Mouse (Mus musculus) WW6 (cell line): ENCODE data around the gene Slc46a3.
"Not testable (repeated sequence)": the region's sequence is repeated elsewhere in the genome, so short reads cannot be mapped to it uniquely, and the experiment has no call there.

Experiments
- DNase-seq: peaks from one replicate; pipeline ENCODE4 v3.0.0-alpha.2; 2013; ENCODE audit warnings: low read depth, low spot score

The Slc46a3 gene

DNA sequence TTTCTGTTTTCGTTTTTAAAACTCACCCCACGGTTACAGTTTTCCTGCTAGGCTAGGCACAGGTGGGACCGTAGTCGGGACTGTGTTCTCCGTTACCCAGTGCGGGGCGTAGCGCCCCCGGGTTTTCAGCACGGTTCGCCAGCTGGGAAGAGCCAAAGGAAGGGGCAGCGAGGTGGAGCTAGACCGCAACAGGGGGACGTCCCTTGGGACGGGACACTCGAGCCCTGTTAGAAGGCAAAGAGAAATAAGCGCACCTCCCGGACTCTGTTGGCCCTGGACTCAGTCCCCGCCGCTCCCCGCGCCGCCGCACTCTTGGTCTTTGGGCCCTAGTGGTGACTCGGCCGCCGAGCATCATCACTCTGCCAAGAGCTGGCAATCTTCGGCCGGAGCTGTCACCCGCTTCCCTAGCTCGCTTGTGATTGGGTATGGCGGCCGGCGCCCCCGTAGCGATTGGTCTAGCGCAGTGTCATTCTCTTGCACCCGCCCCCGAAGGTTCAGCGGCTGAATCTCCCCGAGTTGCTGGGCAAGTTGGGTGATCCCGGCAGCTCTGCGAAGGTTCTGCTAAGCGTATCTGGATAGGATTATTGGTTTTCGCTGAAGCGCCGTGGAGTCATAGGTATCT, at the start of gene Slc46a3:
Gene Slc46a3, minus strand, starts transcription at position 361 of the 622 bp plus-strand sequence.
- DNase-seq = peak; percentile 74

DNA sequence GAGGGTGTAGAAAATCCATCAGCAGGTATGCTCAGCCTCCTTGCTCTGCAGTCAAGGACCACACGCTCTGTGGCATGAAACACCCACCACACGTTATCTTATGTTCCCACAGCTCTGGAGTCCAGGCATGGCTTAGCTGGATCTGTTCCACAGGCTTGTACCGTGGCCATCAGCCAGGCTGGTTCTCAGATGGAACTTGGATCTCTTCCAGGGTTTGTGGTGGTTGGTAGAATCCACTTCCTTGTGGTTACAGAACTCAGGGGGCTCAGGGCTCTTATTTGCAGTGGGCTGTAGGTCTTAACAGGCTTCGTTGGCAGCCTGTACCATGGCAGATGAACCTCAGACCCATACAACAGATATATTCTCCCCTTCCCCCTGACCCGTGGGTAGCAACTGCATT, 44.6 kb upstream of the Slc46a3 start:
- no peak for DNase-seq

DNA sequence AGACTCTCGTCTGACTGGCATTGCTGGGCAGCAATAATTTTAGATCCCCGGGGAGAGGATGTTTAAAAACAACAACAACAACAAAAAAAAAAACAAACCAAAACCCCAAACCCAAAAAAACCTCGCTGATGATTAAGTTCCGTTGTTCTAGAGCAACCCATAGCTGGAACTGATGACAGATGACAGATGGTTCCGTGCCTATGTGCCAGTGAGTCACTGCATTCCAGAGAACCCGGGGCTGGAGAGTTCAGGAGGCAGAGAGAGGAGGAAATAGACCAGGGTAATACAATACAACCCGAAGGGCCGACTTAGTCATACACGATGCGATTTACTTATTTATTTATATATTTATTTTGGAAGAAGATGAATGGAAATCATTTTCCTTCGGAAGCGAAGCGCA, 40.5 kb upstream of the Slc46a3 start:
- DNase-seq = no peak

DNA sequence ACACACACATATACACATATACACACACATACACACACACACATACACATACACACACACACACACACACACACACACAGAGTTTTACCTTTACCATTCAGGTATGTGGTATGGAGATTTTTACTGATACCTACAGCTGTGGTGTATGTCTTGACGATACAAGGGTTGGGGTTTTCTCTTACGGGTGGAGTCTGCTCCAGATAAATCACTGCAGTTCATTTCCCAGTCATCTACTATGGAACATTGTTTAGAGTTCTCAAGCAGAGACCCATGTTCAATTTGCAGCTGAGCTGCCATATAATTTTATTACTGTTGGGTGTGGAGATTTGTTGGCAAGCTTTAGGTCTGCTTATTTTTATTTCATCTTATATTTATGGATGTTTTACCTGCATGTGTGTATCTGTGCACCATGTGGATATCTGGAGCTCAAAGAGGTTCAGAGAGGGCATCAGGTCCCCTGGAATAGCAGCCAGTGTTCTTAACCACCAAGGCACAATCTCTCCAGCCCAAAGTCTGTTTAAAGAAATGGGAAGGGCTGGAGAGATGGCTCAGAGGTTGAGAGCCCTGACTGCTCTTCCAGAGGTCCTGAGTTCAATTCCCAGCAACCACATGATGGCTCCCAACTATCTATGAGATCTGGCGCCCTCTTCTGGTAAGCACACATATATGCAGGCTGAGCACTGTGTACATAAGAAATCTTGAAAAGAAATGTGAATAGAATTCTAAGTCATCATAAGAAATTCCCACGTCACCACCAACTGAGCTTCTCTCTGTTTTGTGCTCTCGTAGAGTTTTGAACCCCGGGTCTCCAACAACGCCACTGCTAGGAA, 34.3 kb upstream of the Slc46a3 start:
- DNase-seq = no peak

DNA sequence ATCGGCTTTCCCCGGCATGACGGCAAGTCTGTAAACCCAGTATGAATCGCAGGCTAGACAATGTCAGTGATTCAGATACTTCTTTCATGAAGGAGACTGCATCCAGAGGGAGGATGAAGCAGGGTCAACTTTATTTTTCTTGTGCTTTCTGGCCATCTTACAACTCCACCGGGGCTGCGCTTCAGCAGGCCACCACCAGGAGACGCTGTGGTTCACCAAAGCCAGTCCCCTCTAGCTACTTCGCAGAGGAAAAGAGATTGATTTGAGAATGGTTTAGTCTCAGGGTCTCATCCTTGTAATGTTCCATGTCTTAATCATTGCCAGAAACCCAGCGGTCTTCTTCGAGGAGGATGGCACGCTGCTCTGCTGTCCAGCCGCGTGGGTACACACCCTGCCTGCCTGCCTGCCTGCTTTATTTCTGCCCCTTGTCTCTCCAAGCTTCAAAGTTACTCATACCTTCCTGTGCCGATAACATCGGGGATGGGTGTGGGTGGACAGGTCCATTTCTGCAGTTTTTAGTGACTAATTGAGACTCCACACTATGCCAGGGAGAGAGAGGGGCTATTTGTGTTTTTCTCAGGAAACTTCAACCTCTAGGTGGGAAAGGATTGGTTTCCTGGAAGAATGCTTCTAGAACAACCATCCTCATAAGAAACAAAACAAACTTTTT, 31.5 kb upstream of the Slc46a3 start:
- no peak for DNase-seq

DNA sequence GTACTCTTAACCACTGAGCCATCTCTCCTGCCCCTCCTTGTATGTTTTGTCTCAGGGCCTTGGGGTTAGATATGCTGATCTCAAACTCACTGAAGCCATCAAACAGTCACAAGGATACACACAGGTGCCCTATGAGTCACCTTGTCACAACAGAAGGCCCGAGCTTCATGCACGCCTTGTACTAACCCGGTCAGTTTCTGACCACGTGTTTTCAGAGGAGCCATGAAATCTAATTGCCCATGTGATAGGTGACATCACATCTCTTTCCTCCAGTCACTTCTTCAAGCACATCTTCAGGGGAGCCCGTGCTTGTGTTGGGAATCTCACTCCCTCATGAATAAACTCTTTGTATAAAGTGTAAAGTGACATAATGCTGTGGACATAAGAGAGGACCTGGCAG, 30.0 kb upstream of the Slc46a3 start:
- no peak for DNase-seq

DNA sequence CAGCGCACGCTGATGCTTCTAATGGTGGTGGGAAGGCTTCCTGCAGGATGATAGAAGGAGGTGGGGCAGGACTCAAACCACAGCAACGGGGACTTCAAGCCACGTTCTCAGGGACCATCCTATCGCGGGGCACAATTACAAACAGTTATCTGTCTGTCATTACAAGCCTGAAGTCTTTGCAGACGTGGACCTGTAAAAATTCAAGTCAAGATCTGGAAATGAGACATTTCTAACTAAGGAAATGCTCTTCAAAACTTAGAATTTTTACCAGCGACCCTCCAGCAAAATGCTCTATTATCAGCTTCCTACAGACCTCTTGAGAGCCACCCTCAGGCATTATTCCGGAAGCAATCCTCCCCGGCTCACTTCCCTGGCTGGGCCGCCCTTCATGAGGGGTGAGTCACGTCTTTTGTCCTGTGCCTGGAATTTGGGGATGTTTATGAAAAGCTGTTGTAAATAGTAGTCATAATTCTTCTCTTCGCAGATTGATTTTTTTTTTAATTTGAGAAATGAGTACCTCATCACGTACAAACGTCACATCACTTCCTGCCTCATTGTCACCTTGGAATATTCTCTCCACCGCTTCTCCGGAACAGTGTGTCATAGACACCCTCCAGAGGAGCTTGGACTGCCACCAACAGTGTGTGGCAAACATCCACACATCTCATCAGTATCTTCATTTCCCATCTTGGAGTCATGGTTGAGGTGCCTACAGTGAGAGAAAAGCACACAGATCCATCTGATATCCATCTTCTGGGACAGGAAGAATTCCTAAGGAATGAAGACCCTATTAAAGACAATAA, 23.6 kb upstream of the Slc46a3 start:
- DNase-seq = no peak

DNA sequence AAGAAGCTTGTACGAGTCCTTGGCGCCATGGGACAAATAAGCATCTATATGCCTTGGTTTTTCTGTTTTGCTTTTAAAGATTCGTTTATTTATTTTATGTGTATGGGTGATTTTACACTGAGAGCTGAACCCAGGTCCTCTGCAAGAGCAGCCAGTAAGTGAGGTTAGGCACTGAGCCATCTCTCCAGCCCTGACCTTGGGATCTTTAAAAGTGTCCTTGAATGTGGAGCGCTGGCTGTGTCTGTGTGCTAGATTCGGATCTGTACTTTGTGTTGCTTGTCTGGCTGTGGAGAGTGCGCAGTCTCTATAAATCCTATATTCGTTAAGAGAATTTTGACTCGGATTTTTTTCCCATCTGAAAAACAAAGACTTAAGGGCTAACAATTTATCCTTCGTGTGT, 21.6 kb upstream of the Slc46a3 start:
- no peak for DNase-seq

DNA sequence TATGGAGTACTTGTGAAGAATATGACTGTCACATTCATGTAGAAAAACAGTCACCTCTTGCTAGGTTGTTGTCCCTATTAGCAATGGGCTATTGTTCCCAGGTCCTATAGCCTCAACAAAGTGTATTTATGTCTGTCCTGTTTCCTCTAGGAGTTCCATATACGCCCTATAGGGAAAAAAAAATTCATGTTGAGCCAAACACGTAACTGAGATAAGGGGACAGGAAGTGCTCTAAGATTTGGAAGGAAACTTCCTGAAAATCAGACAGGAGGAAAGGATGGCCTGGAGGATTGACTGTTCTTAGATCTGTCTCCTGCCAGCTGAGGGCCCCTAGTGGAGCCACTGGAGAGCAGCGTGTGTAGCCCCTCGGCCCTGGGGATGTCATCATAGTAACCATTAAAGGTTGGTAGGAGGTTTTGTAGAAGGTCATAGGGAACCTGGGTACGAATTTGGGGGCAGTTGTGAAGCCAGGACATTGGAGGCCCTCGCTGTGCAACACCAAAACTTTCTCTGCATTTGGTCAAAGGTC, 20.5 kb upstream of the Slc46a3 start:
- DNase-seq = no peak

DNA sequence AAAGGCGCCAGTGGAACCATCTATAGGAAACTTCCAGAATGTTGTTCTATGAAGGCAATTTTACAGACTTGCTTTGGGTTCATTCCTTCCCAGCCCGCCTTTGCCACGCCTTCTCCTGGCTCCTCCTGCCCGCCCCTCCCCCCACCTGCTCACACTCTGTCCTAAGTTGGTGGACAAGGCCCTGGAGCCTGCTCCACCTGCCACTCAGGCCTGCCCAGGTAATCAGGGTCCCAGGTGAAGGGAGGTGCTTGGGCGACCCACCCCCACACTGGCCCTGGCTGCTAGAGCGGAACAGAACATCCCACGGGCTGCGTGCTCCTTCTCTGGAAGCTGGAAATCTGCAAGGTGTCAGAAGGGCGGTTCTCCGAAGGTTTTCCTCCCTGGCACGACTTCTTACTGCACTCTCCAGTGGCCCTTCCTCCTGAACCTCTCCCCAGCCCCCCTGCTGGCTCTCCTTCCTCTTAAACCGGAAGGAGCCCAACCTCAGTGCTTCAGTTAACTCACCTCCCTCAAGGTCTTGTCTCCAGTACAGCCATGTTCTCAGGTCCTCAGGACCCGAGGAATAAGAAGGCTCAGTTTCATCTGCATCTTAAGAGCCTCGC, 18.7 kb upstream of the Slc46a3 start:
- DNase-seq = no peak

DNA sequence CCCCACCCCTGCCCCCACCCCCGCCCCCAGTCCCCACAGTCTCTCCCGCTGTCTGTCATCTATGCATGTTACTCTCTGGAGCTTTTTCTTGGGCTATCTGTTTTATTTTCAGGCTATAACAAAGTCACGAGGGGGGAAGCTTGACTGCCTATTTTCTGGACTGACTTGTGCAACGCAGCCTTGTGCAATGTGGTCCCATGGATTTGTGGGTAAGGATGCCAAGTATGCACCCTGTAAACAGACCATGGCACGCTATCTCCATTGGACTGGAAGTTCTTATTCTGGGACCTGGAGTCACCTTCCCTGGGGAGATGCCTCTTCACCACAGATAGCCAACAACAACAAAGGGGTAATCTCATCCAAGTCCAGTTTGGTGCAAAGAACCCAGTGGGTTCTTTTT, 17.1 kb upstream of the Slc46a3 start:
- no peak for DNase-seq

DNA sequence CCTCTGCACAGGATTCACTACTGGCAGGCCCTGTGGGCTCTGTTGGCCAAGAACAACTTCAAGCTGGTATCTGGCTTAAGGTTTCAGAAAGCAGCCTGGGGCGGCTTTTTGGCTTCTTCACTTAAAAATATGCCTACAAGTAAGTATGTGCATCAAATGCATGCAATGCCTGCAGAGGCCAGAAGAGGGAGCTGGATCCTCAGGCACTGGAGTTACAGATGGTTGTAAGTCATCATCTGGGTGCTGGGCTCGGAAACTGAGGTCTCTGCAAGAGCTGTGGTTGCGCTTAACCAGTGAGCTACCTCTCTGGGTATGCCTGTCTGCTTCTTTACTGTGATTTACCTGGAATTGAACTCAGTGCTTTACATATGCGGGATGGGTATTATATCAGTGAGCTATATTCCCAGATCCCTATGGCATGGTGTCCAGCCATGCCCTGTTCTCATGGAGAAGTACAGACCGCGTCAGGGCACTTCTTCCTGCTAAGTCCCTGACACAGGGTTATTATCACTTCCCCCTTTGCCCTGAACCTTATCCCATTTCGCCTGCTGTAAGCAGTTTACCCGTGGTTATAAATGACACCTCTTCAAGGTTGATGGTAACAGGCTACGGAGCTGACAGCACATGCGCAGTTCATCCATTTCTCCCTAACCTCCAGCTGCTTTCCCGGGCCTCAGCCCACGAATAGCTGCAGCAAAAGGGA, 16.3 kb upstream of the Slc46a3 start:
- DNase-seq = no peak

DNA sequence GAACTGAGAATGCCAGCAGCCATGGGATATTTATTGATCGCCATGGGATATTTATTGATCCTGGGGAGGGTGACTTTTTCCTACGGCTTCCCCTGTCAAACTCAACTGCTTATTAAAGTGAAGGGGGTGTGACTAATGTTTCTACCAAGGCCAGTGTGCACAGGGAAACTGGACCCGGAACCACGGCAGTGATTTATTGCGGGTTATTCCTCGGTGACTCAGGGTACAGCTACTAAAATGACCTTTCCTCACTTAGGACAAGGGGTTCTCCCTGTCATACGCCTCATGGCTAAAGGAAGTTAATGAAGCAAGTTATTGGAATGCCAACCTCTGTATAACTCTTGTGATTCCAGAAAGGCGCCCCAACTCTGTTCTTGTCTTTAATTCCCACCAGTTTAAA, 13.2 kb upstream of the Slc46a3 start:
- DNase-seq = no peak

DNA sequence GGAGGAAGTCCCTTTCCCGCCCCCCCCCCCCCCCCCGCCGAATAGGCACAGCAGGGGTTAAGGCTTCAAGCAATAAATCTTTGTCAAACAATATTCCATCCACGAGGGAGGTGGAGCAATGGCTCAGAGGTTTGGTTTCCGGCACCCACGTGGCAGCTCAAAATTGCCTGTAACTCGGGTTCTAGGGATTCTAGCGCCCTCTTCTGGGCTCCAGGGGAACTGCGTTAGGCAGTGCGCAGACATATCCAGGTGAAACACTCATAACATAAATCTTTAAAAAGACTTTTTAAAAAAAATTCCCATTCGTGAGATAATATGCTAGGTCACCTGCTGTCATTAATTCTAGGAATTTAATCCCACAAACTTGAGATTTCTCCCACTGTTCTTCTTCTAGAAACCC, 12.5 kb upstream of the Slc46a3 start:
- DNase-seq = no peak

DNA sequence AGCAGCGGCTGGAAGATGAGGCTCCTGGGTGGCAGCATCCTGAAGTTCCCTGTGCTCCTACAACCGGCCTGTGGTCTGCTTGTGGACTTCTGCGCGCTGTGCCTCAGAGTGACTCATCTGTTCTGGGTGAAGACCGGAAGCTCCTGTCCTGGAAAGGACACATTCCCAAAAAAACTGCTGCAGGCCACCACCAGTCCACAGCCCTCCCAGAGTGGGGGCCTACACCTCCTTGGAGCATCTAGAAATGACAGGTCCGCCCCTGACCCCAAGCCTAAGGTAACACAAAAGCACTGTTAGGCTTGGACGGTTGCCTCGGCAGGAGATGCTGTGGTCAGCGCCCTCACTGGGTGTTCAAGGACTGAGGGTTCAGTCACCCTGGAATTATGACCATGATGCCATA, 8.6 kb upstream of the Slc46a3 start:
- DNase-seq = no peak

DNA sequence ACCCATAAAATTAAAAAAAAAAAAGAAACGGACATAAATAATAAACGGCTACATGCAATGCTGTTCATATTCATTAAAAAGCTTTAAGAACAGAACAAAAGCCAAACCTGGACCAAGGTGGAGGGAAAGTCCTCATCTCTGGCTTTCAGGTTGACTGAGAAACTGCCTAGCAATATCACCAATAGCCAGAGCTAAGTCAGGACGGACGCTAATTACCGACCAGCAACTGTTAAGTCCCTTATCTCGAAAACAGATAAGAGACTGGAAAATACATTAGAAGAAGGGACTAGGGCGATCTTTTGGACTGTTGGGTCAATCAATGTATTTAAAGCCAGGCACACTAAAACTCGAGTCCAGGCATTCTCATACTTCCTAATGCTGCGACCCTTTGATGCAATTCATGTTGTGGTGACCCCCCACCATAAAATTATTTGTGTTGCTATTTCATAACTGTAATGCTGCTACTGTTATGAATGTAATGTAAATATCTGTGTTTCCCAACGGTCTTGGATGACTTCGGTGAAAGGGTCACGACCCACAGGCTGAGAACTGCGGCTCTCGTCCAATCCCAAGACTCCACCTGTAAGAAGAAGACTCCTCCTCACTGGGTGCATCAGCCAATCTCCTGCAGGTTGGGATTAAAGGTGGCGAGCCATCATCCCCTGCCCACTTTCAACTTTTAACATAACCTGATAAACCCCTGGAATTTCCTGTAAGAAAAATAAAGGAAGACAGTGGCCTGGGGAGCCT, 7.6 kb upstream of the Slc46a3 start:
- DNase-seq = no peak

DNA sequence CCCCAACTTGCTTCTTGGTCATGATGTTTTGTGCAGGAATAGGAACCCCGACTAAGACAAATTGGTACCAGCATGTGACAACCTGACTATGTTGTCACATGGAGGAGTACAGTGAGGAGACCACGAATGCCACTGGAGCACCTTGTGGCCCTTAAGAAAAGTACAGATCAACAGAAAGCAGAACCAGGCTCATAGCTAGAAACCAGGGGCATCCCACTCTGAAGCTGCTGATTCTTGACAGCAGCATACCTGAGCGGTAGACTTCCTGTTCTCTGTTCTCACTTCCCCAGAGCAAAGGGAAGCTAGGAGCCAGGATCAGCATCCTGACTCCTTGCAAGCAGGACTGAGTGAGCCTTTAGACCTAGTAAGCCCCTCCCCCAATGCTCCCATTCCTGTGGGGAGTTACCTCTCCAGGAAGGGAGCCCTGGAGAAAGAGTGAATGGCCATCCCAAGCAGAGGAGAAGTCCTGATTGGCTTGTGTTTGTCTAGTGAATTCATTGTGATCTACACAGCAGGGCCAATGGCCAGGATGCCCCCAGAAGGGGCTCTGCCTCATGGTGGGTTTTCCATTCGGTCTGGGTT, 4.4 kb upstream of the Slc46a3 start:
- DNase-seq = no peak

DNA sequence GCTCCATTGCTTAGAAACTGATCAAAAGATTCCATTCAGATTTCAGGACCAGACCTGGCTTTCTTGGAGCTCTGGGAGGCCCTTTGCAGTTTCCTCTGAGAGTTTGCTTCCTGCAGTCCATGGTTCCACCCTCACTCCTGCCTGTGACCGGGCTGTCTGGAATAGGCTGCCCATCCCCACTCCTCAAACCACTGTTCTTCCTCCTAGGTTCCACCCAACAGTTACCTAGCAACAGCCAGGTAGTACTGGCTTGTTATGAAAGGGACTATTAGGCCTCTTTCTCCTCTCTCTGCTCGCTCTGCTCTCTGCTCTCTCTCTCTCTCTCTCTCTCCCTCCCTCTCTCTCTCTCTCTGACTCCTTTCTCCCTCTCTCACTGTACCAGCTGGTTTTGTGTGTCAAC, 3.6 kb upstream of the Slc46a3 start:
- no peak for DNase-seq

DNA sequence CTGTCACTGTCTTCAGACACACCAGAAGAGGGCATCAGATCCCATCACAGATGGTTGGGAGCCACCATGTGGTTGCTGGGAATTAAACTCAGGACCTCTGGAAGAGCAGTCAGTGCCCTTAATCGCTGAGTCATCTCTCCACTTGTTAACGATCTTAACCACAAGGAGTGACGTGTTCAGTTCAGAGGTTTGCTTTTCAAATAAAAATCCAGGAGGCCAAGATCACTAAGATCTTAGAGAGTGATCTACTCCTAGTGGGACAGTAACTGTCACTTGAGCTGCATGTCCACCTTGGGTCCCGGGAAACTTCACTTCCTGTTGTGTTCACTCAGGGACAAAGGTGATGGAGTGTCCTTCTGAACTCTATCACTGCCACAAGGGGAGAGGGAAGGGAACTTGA, 1.9 kb upstream of the Slc46a3 start:
- DNase-seq = not testable (repeated sequence)
